Mouse (Mus musculus): ENCODE data around the gene Smyd4. TPM values are rescaled to one million over a fixed set of nuclear protein-coding genes. Genes with fewer than 3 reads are reported as not detected.

The Smyd4 gene
- 12.8 and 14.6 TPM in 2 replicates for polyA plus RNA-seq (2016; fragmentation: Nextera tagmentation; extraction: Ambion mirVana)

GRCm38 (mm10) chr11:75348199-75348889, at the start of gene Smyd4, which contains the start of gene Rpa1:
Gene Smyd4 (plus strand): TSS chr11:75348433.
Gene Rpa1 (minus strand): TSS chr11:75348324.
- under 1% methylated on average over 56 of the region's 56 CpGs for WGBS
- H3K4me1 ChIP-seq (replicated peaks) = peaks cover 31% of the 10 kb centered on the region
- peak; percentile 100 for ATAC-seq (ENCODE audit: insufficient number of reproducible peaks, low FRiP score)
- H3K9me3 ChIP-seq (replicated peaks) = no peaks in the 10 kb centered on the region
- peaks cover 5% of the 10 kb centered on the region; the same call in 1 of the 2 replicates for H3K36me3 ChIP-seq
- H3K9ac ChIP-seq = peak within 1 kb of the TSS; percentile 83
- H3K4me3 ChIP-seq = peak within 1 kb of the TSS; percentile 86
- peak within 1 kb of the TSS; percentile 84 for H3K4me2 ChIP-seq
- H3K27ac ChIP-seq (ENCODE audit: poor library complexity, severe bottlenecking) = peak within 1 kb of the TSS; percentile 80
- H3K27me3 ChIP-seq (replicated peaks) = no peaks in the 10 kb centered on the region

- 40% methylated on average over 11 of the region's 11 CpGs for WGBS
- Histone ChIP-seq H3K27me3 (replicated peaks) (0 out of 2 replicates have a peak, but pooled peaks cover 6% of the 10 kb centered on the region), H3K9me3 (replicated peaks) (no peaks in the 10 kb centered on the region), H3K27ac (ENCODE audit: poor library complexity, severe bottlenecking) (peak overlapping the region; percentile 79), H3K9ac (no peak overlapping the region), H3K4me2 (no peak overlapping the region), H3K4me1 (replicated peaks) (peaks cover 52% of the 10 kb centered on the region), H3K36me3 (peaks cover 40% of the 10 kb centered on the region), H3K4me3 (no peak overlapping the region)
- ATAC-seq (ENCODE audit: insufficient number of reproducible peaks, low FRiP score) = no peak
Observed at GRCm38 (mm10) chr11:75298491-75298890, 49.7 kb upstream of the Smyd4 start.

- H3K36me3 ChIP-seq = peaks cover 44% of the 10 kb centered on the region
- no peaks in the 10 kb centered on the region for H3K27me3 ChIP-seq (replicated peaks)
- peaks cover 39% of the 10 kb centered on the region for H3K4me1 ChIP-seq (replicated peaks)
- H3K9me3 ChIP-seq (replicated peaks) = no peaks in the 10 kb centered on the region
- H3K4me2 ChIP-seq = no peak overlapping the region
- no peak overlapping the region for H3K27ac ChIP-seq (ENCODE audit: poor library complexity, severe bottlenecking)
- no peak overlapping the region for H3K4me3 ChIP-seq
- 89% methylated on average over 10 of the region's 10 CpGs for WGBS
- ATAC-seq (ENCODE audit: insufficient number of reproducible peaks, low FRiP score) = no peak
- no peak overlapping the region for H3K9ac ChIP-seq
Observed at GRCm38 (mm10) chr11:75299786-75300185, 48.4 kb upstream of the Smyd4 start.

- no peak overlapping the region for H3K4me3 ChIP-seq
- H3K4me2 ChIP-seq = no peak overlapping the region
- no peaks in the 10 kb centered on the region for H3K9me3 ChIP-seq (replicated peaks)
- H3K27ac ChIP-seq (ENCODE audit: poor library complexity, severe bottlenecking) = no peak overlapping the region
- H3K9ac ChIP-seq = no peak overlapping the region
- H3K36me3 ChIP-seq = peaks cover 55% of the 10 kb centered on the region
- no peak for ATAC-seq (ENCODE audit: insufficient number of reproducible peaks, low FRiP score)
- WGBS = 65% methylated on average over 9 of the region's 9 CpGs
- H3K27me3 ChIP-seq (replicated peaks) = no peaks in the 10 kb centered on the region
- peaks cover 29% of the 10 kb centered on the region for H3K4me1 ChIP-seq (replicated peaks)
Observed at GRCm38 (mm10) chr11:75300954-75301353, 47.3 kb upstream of the Smyd4 start.

GRCm38 (mm10) chr11:75304797-75305196, 43.4 kb upstream of the Smyd4 start:
- H3K4me1 ChIP-seq (replicated peaks) = no peaks in the 10 kb centered on the region; the same call in 1 of the 2 replicates
- no peaks in the 10 kb centered on the region for H3K27me3 ChIP-seq (replicated peaks)
- no peak for ATAC-seq (ENCODE audit: insufficient number of reproducible peaks, low FRiP score)
- no peak overlapping the region for H3K4me3 ChIP-seq
- H3K9ac ChIP-seq = no peak overlapping the region
- WGBS = 83% methylated on average over 9 of the region's 9 CpGs
- no peak overlapping the region for H3K4me2 ChIP-seq
- no peaks in the 10 kb centered on the region for H3K9me3 ChIP-seq (replicated peaks)
- peaks cover 85% of the 10 kb centered on the region for H3K36me3 ChIP-seq
- H3K27ac ChIP-seq (ENCODE audit: poor library complexity, severe bottlenecking) = no peak overlapping the region

GRCm38 (mm10) chr11:75308650-75309049, 39.6 kb upstream of the Smyd4 start:
- H3K9me3 ChIP-seq (replicated peaks) = no peaks in the 10 kb centered on the region
- peaks cover 85% of the 10 kb centered on the region for H3K36me3 ChIP-seq
- 87% methylated on average over 4 of the region's 4 CpGs for WGBS
- H3K4me2 ChIP-seq = no peak overlapping the region
- H3K4me3 ChIP-seq = no peak overlapping the region
- no peak overlapping the region for H3K9ac ChIP-seq
- H3K27ac ChIP-seq (ENCODE audit: poor library complexity, severe bottlenecking) = no peak overlapping the region
- no peaks in the 10 kb centered on the region for H3K27me3 ChIP-seq (replicated peaks)
- no peaks in the 10 kb centered on the region for H3K4me1 ChIP-seq (replicated peaks)
- ATAC-seq (ENCODE audit: insufficient number of reproducible peaks, low FRiP score) = no peak

GRCm38 (mm10) chr11:75310813-75311212, 37.4 kb upstream of the Smyd4 start:
- H3K9ac ChIP-seq = no peak overlapping the region
- no peak for ATAC-seq (ENCODE audit: insufficient number of reproducible peaks, low FRiP score)
- no peak overlapping the region for H3K4me3 ChIP-seq
- H3K27me3 ChIP-seq (replicated peaks) = no peaks in the 10 kb centered on the region
- no peaks in the 10 kb centered on the region for H3K4me1 ChIP-seq (replicated peaks)
- H3K4me2 ChIP-seq = no peak overlapping the region
- no peak overlapping the region for H3K27ac ChIP-seq (ENCODE audit: poor library complexity, severe bottlenecking)
- H3K9me3 ChIP-seq (replicated peaks) = no peaks in the 10 kb centered on the region
- WGBS = 85% methylated on average over 8 of the region's 8 CpGs
- peaks cover 91% of the 10 kb centered on the region for H3K36me3 ChIP-seq

- Histone ChIP-seq H3K9me3 (replicated peaks) (no peaks in the 10 kb centered on the region), H3K27ac (ENCODE audit: poor library complexity, severe bottlenecking) (no peak overlapping the region), H3K27me3 (replicated peaks) (no peaks in the 10 kb centered on the region), H3K4me3 (no peak overlapping the region), H3K9ac (no peak overlapping the region), H3K4me1 (replicated peaks) (no peaks in the 10 kb centered on the region), H3K4me2 (no peak overlapping the region), H3K36me3 (peaks cover 89% of the 10 kb centered on the region)
- ATAC-seq (ENCODE audit: insufficient number of reproducible peaks, low FRiP score) = no peak
- 86% methylated on average over 6 of the region's 6 CpGs for WGBS
Observed at GRCm38 (mm10) chr11:75311751-75312150, 36.5 kb upstream of the Smyd4 start.

- Histone ChIP-seq H3K27ac (ENCODE audit: poor library complexity, severe bottlenecking) (no peak overlapping the region), H3K9me3 (replicated peaks) (no peaks in the 10 kb centered on the region), H3K9ac (no peak overlapping the region), H3K27me3 (replicated peaks) (no peaks in the 10 kb centered on the region), H3K4me1 (replicated peaks) (no peaks in the 10 kb centered on the region; the same call in 1 of the 2 replicates), H3K4me3 (no peak overlapping the region), H3K36me3 (peaks cover 84% of the 10 kb centered on the region), H3K4me2 (no peak overlapping the region)
- no peak for ATAC-seq (ENCODE audit: insufficient number of reproducible peaks, low FRiP score)
- 80% methylated on average over 8 of the region's 8 CpGs for WGBS
Observed at GRCm38 (mm10) chr11:75313834-75314233, 34.4 kb upstream of the Smyd4 start.

GRCm38 (mm10) chr11:75318351-75319221, 29.6 kb upstream of the Smyd4 start:
- H3K36me3 ChIP-seq = peaks cover 45% of the 10 kb centered on the region
- no peak overlapping the region for H3K27ac ChIP-seq (ENCODE audit: poor library complexity, severe bottlenecking)

GRCm38 (mm10) chr11:75319246-75319645, 29.0 kb upstream of the Smyd4 start:
- no peak for ATAC-seq (ENCODE audit: insufficient number of reproducible peaks, low FRiP score)
- Histone ChIP-seq H3K4me3 (no peak overlapping the region), H3K9ac (no peak overlapping the region), H3K4me1 (replicated peaks) (peaks cover 19% of the 10 kb centered on the region), H3K36me3 (peaks cover 38% of the 10 kb centered on the region), H3K9me3 (replicated peaks) (no peaks in the 10 kb centered on the region), H3K27ac (ENCODE audit: poor library complexity, severe bottlenecking) (no peak overlapping the region), H3K27me3 (replicated peaks) (no peaks in the 10 kb centered on the region), H3K4me2 (no peak overlapping the region)
- WGBS = 74% methylated on average over 5 of the region's 5 CpGs

More at GRCm38 (mm10) chr11:75318351-75319221, 29.6 kb upstream of the Smyd4 start:
- H3K4me1 ChIP-seq (replicated peaks) = peaks cover 18% of the 10 kb centered on the region
- no peaks in the 10 kb centered on the region for H3K9me3 ChIP-seq (replicated peaks)
- no peak for ATAC-seq (ENCODE audit: insufficient number of reproducible peaks, low FRiP score)
- H3K27me3 ChIP-seq (replicated peaks) = no peaks in the 10 kb centered on the region
- H3K9ac ChIP-seq = no peak overlapping the region
- no peak overlapping the region for H3K4me3 ChIP-seq
- H3K4me2 ChIP-seq = no peak overlapping the region
- 73% methylated on average over 14 of the region's 14 CpGs for WGBS

Measured in heart, embryonic 12.5 days (tissue).